Mouse (Mus musculus) testis, adult 2 months (tissue): ENCODE data around the gene Ppm1h.

Experiments
- CTCF ChIP-seq: fragments of 200-500 bp; IDR thresholded peaks from 2 replicates; pipeline ENCODE4 v1.5.1; 2012; ENCODE audit warnings: low read depth, mild to moderate bottlenecking, inconsistent platforms, low read length, moderate library complexity; ENCODE audit not compliant: control insufficient read depth, insufficient read depth, insufficient replicate concordance
- POLR2A ChIP-seq: fragments of 200-500 bp; IDR thresholded peaks from 2 replicates; pipeline ENCODE4 v1.6.1; 2012; ENCODE audit warnings: low read depth, mild to moderate bottlenecking, inconsistent platforms, low read length, moderate library complexity; ENCODE audit not compliant: control insufficient read depth

DNA sequence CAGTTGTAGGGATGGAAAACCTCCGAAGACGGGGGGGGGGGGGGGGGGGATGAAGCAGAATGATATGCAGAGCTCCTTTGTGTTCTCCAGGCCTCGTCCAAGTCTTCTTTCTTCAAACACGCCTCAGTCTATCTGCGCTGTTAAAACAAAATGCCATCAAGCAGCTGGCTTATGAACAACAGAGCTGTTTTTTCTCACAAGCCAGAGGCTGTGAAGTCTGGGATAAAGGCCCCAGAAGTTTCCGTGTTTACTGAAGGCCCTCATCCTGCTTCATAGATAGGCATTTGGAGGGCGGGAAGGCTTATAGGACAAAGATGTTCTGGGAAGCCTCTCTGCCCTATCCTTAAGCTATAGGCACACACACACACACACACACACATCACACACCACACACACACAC is 181.5 kb downstream of the Ppm1h start:
- TF ChIP-seq POLR2A: no peak
- TF ChIP-seq CTCF: no peak
